Mouse (Mus musculus): ENCODE data around the gene Plekha4. TPM values are rescaled to one million over a fixed set of nuclear protein-coding genes. Genes with fewer than 3 reads are reported as not detected.

Plekha4 gene
- polyA plus RNA-seq, 1 experiment from 2014 or later = 1.1 TPM

GRCm38 (mm10) chr7:45560843-45561623 lies 34.9 kb downstream of the Plekha4 start:
- H3K27me3 ChIP-seq (replicated peaks) = peaks cover 6% of the 10 kb centered on the region; the same call in 1 of the 2 replicates
- 20% methylated on average over 17 of the region's 17 CpGs for WGBS
- H3K27ac ChIP-seq (replicated peaks) = no peak overlapping the region
- H3K4me1 ChIP-seq = peaks cover 19% of the 10 kb centered on the region
- H3K4me2 ChIP-seq = peak overlapping the region; percentile 50
- H3K9ac ChIP-seq = peak overlapping the region; percentile 50; the same call in 1 of the 2 replicates
- H3K9me3 ChIP-seq = no peaks in the 10 kb centered on the region
- H3K4me3 ChIP-seq = no peak overlapping the region
- H3K36me3 ChIP-seq = no peaks in the 10 kb centered on the region
- ATAC-seq (ENCODE audit: extremely low read depth, insufficient number of reproducible peaks, low FRiP score, low TSS enrichment) = no peak

GRCm38 (mm10) chr7:45561624-45562520 lies 35.7 kb downstream of the Plekha4 start:
- no peak overlapping the region for H3K4me3 ChIP-seq
- H3K4me2 ChIP-seq = peak overlapping the region; percentile 50
- H3K36me3 ChIP-seq = no peaks in the 10 kb centered on the region
- no peak overlapping the region for H3K27ac ChIP-seq (replicated peaks)
- H3K4me1 ChIP-seq = peaks cover 19% of the 10 kb centered on the region
- no peak for ATAC-seq (ENCODE audit: extremely low read depth, insufficient number of reproducible peaks, low FRiP score, low TSS enrichment)
- no peaks in the 10 kb centered on the region for H3K9me3 ChIP-seq
- H3K27me3 ChIP-seq (replicated peaks) = peaks cover 6% of the 10 kb centered on the region; the same call in 1 of the 2 replicates
- H3K9ac ChIP-seq = peak overlapping the region; percentile 61
- 38% methylated on average over 12 of the region's 12 CpGs for WGBS

- Histone ChIP-seq H3K9ac (no peak overlapping the region), H3K4me3 (no peak overlapping the region), H3K27me3 (replicated peaks) (peaks cover 3% of the 10 kb centered on the region; the same call in 1 of the 2 replicates), H3K4me2 (no peak overlapping the region), H3K36me3 (no peaks in the 10 kb centered on the region), H3K4me1 (peaks cover 40% of the 10 kb centered on the region), H3K9me3 (no peaks in the 10 kb centered on the region), H3K27ac (replicated peaks) (no peak overlapping the region)
- no peak for ATAC-seq (ENCODE audit: extremely low read depth, insufficient number of reproducible peaks, low FRiP score, low TSS enrichment)
- 65% methylated on average over 2 of the region's 2 CpGs for WGBS
Observed at GRCm38 (mm10) chr7:45564811-45565210, 38.7 kb downstream of the Plekha4 start.

GRCm38 (mm10) chr7:45565446-45565845 lies 39.3 kb downstream of the Plekha4 start:
- Histone ChIP-seq H3K9me3 (no peaks in the 10 kb centered on the region), H3K27me3 (replicated peaks) (peaks cover 3% of the 10 kb centered on the region; the same call in 1 of the 2 replicates), H3K4me3 (no peak overlapping the region), H3K4me1 (peaks cover 41% of the 10 kb centered on the region), H3K27ac (replicated peaks) (no peak overlapping the region), H3K4me2 (no peak overlapping the region), H3K9ac (no peak overlapping the region), H3K36me3 (no peaks in the 10 kb centered on the region)
- WGBS = 83% methylated on average over 9 of the region's 9 CpGs
- ATAC-seq (ENCODE audit: extremely low read depth, insufficient number of reproducible peaks, low FRiP score, low TSS enrichment) = no peak

- no peaks in the 10 kb centered on the region for H3K27me3 ChIP-seq (replicated peaks)
- ATAC-seq (ENCODE audit: extremely low read depth, insufficient number of reproducible peaks, low FRiP score, low TSS enrichment) = no peak
- H3K4me3 ChIP-seq = peak overlapping the region; percentile 56
- peak overlapping the region; percentile 77 for H3K4me2 ChIP-seq
- 60% methylated on average over 8 of the region's 8 CpGs for WGBS
- peak overlapping the region; percentile 89 for H3K27ac ChIP-seq (replicated peaks)
- H3K9ac ChIP-seq = peak overlapping the region; percentile 79
- no peaks in the 10 kb centered on the region for H3K9me3 ChIP-seq
- peaks cover 44% of the 10 kb centered on the region for H3K4me1 ChIP-seq
- H3K36me3 ChIP-seq = no peaks in the 10 kb centered on the region
Observed at GRCm38 (mm10) chr7:45567112-45567779, 41.1 kb downstream of the Plekha4 start.

- Histone ChIP-seq H3K36me3 (no peaks in the 10 kb centered on the region), H3K4me2 (peak overlapping the region; percentile 77), H3K9me3 (no peaks in the 10 kb centered on the region), H3K27ac (replicated peaks) (peak overlapping the region; percentile 89), H3K27me3 (replicated peaks) (no peaks in the 10 kb centered on the region), H3K4me1 (peaks cover 42% of the 10 kb centered on the region), H3K9ac (peak overlapping the region; percentile 79), H3K4me3 (peak overlapping the region; percentile 56)
- under 1% methylated on average over 24 of the region's 24 CpGs for WGBS
- peak; percentile 94 for ATAC-seq (ENCODE audit: extremely low read depth, insufficient number of reproducible peaks, low FRiP score, low TSS enrichment)
Observed at GRCm38 (mm10) chr7:45567780-45568516, 41.8 kb downstream of the Plekha4 start.

- Histone ChIP-seq H3K9me3 (no peaks in the 10 kb centered on the region), H3K4me1 (peaks cover 42% of the 10 kb centered on the region), H3K4me3 (peak overlapping the region; percentile 56), H3K27ac (replicated peaks) (peak overlapping the region; percentile 89), H3K36me3 (0 out of 2 replicates have a peak, but pooled peaks cover 2% of the 10 kb centered on the region), H3K9ac (peak overlapping the region; percentile 61), H3K4me2 (peak overlapping the region; percentile 77), H3K27me3 (replicated peaks) (no peaks in the 10 kb centered on the region)
- WGBS = 66% methylated on average over 10 of the region's 10 CpGs
- no peak for ATAC-seq (ENCODE audit: extremely low read depth, insufficient number of reproducible peaks, low FRiP score, low TSS enrichment)
Observed at GRCm38 (mm10) chr7:45568601-45569473, 42.7 kb downstream of the Plekha4 start.

- Histone ChIP-seq H3K9ac (peak within 1 kb of the TSS; percentile 92), H3K4me1 (peaks cover 51% of the 10 kb centered on the region), H3K27me3 (replicated peaks) (no peaks in the 10 kb centered on the region)
Observed at GRCm38 (mm10) chr7:45570103-45570741, 44.1 kb downstream of the Plekha4 start, which contains the start of gene Bcat2. Gene Bcat2 (plus strand): TSS chr7:45570153.

GRCm38 (mm10) chr7:45571966-45572365 lies 45.8 kb downstream of the Plekha4 start:
- ATAC-seq (ENCODE audit: extremely low read depth, insufficient number of reproducible peaks, low FRiP score, low TSS enrichment) = no peak
- Histone ChIP-seq H3K4me3 (0 out of 2 replicates have a peak overlapping the region, but pooled peaks have one; percentile 74), H3K27ac (replicated peaks) (no peak overlapping the region; the same call in 1 of the 2 replicates), H3K9me3 (no peaks in the 10 kb centered on the region), H3K4me1 (peaks cover 51% of the 10 kb centered on the region), H3K36me3 (peaks cover 18% of the 10 kb centered on the region), H3K27me3 (replicated peaks) (no peaks in the 10 kb centered on the region), H3K9ac (no peak overlapping the region), H3K4me2 (peak overlapping the region; percentile 87)
- WGBS = 45% methylated on average over 1 of the region's 1 CpGs

More at GRCm38 (mm10) chr7:45570103-45570741, 44.1 kb downstream of the Plekha4 start, which contains the start of gene Bcat2:
- Histone ChIP-seq H3K4me2 (peak within 1 kb of the TSS; percentile 87), H3K9me3 (no peaks in the 10 kb centered on the region), H3K27ac (replicated peaks) (peak within 1 kb of the TSS; percentile 89), H3K36me3 (0 out of 2 replicates have a peak, but pooled peaks cover 4% of the 10 kb centered on the region), H3K4me3 (peak within 1 kb of the TSS; percentile 74)
- ATAC-seq (ENCODE audit: extremely low read depth, insufficient number of reproducible peaks, low FRiP score, low TSS enrichment) = peak; percentile 49
- WGBS = under 1% methylated on average over 42 of the region's 42 CpGs

Data from heart, embryonic 13.5 days (tissue).